Mouse (Mus musculus) brain, embryonic 14.5 days (tissue): ENCODE data around the gene Gria3.

Experiments
- CTCF ChIP-seq: fragments of 200-500 bp; IDR thresholded peaks from 2 replicates; pipeline ENCODE4 v1.5.1; 2012; ENCODE audit warnings: inconsistent platforms, mild to moderate bottlenecking, moderate library complexity, borderline replicate concordance; ENCODE audit not compliant: insufficient read depth, insufficient read length; ENCODE audit errors: extremely low read depth
- POLR2A ChIP-seq: fragments of 200-500 bp; IDR thresholded peaks from 2 replicates; pipeline ENCODE4 v1.6.1; 2012; ENCODE audit warnings: mild to moderate bottlenecking, inconsistent platforms, borderline replicate concordance; ENCODE audit not compliant: poor library complexity, insufficient read depth, insufficient read length, severe bottlenecking; ENCODE audit errors: extremely low read depth

GRCm38 (mm10) chrX:41507959-41508358 lies 107.3 kb downstream of the Gria3 start:
- TF ChIP-seq POLR2A = no peak
- no peak for TF ChIP-seq CTCF
